Mouse (Mus musculus) forebrain, embryonic 11.5 days (tissue): ENCODE measurements around the gene Slc4a1. TPM values are rescaled to one million over a fixed set of nuclear protein-coding genes. Genes with fewer than 3 reads are reported as not detected.
A peak's percentile ranks its signal among the peaks of the same experiment; 100 is the strongest.

Source experiments
- ATAC-seq: fragments of 200-750 bp; cut with Nextera tagmentation; replicated peaks from 2 replicates; pipeline ENCODE4 v1.8.0; 2017; ENCODE audit warnings: moderate TSS enrichment; ENCODE audit not compliant: low FRiP score
- DNase-seq: peaks from one replicate; pipeline ENCODE4 v3.0.0-alpha.2; 2017; ENCODE audit warnings: low spot score
- H3K27ac ChIP-seq: fragments of 300-500 bp; sonication (generic); 2 replicates; pipeline ENCODE4 v1.5.1; 2014; ENCODE audit warnings: low read depth, low read length
- H3K27me3 ChIP-seq: fragments of 300-500 bp; sonication (generic); 2 replicates; pipeline ENCODE4 v1.6.1; 2014; ENCODE audit warnings: mild to moderate bottlenecking, low read length, mixed read lengths; ENCODE audit not compliant: control insufficient read depth, insufficient read depth
- H3K36me3 ChIP-seq: fragments of 300-500 bp; sonication (generic); 2 replicates; pipeline ENCODE4 v1.6.1; 2014; ENCODE audit warnings: mild to moderate bottlenecking, low read length, moderate library complexity, mixed read lengths; ENCODE audit not compliant: control insufficient read depth, insufficient read depth
- H3K4me1 ChIP-seq: fragments of 300-500 bp; sonication (generic); replicated peaks from 2 replicates; pipeline ENCODE4 v1.6.1; 2014; ENCODE audit warnings: low read length, mixed read lengths; ENCODE audit not compliant: control insufficient read depth, insufficient read depth
- H3K4me2 ChIP-seq: fragments of 300-500 bp; sonication (generic); 2 replicates; pipeline ENCODE4 v1.6.1; 2014; ENCODE audit warnings: low read depth, mild to moderate bottlenecking, low read length, moderate library complexity, mixed read lengths; ENCODE audit not compliant: severe bottlenecking
- H3K4me3 ChIP-seq: fragments of 300-500 bp; sonication (generic); 2 replicates; pipeline ENCODE4 v1.5.1; 2014; ENCODE audit warnings: low read depth, low read length
- H3K9ac ChIP-seq: fragments of 300-500 bp; sonication (generic); 2 replicates; pipeline ENCODE4 v1.6.1; 2014; ENCODE audit warnings: low read length
- H3K9me3 ChIP-seq: fragments of 300-500 bp; sonication (generic); 2 replicates; pipeline ENCODE4 v1.6.1; 2016; ENCODE audit warnings: low read length, mixed read lengths; ENCODE audit not compliant: control insufficient read depth
- whole genome bisulfite sequencing: fragments of 180-500 bp; shearing (Covaris S2); extraction: QIAGEN DNeasy Blood & Tissue Kit; methylation state at CpG from one replicate; pipeline ENCODE4 v1.1.7; 2014; 5-methylcytosine and 5-hydroxymethylcytosine counted together
- polyA plus RNA-seq: library from polyadenylated mRNA; unstranded; fragments of >200 nt; fragmentation: Nextera tagmentation; extraction: Ambion mirVana; gene quantifications from 2 replicates; pipeline ENCODE4 v1.2.1, GENCODE M21; 2014

Slc4a1 gene
- polyA plus RNA-seq, 1 experiment from 2014 or later: 33.8 TPM

DNA sequence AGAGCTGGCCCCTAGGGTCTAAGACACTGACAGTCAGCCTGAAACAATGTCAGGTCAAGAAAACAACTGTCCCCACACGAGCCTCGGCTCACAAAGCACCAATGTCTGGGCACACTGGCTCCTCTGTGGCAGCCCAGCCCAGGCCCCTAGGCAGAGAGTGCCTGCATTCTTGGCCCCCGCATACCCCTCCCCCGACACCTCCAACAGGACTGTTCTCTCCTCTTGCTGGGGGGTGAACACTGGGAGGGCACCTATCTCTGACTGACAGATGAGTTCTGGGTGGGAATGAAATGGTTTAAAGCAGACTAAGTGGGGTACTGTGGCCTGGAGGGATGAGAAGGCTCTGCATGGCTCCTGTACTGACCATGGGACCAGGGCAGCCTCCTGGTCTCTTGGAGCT, 304 bp downstream of the Slc4a1 start:
- Histone ChIP-seq H3K9me3 (no peaks in the 10 kb centered on the region), H3K4me2 (no peak overlapping the region), H3K4me3 (no peak overlapping the region), H3K9ac (no peak overlapping the region), H3K27me3 (no peaks in the 10 kb centered on the region), H3K27ac (no peak overlapping the region), H3K4me1 (no peaks in the 10 kb centered on the region), H3K36me3 (no peaks in the 10 kb centered on the region)
- WGBS: 58% methylated on average over 4 of the region's 4 CpGs
- DNase-seq (no peak), ATAC-seq (no peak)

DNA sequence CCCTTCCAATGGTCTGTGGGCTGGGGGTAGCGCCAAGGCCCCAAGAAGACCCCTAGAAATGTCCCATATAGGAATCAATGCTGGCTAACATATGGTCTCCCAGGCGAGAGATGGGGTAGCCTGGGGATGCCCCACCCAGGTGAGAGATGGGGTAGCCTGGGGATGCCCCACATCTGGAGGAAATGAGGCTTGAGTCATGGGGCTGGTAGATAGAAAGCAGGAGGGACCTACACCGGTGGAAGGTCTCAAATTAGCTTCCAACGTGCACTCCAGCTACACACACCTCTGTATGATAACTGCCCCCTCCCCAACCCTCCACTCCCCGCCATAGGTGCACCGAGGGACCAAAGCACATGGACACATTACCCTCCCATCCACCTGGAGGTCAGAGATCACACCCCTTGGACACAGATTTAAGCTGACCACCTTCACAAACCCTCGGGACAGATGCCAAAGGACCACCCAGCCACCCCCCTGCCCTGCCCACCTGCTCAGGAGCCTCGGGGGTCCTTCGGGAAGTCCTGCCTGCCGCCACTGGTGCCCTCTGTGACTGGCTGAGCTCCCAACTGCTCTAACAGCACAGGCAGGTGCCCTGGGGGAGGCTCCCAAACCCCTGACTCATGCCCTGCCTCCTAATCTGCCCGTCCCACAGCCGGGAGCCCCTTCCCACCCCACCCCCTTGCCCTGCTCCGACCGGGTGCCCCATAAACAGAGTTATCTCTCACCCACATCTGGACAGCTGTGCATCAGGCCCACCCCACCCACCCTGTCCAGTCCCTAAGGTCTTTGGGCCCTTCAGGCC, 1.2 kb downstream of the Slc4a1 start:
- 0 out of 2 replicates have a peak overlapping the region, but pooled peaks have one; percentile 25 for H3K27ac ChIP-seq
- DNase-seq (peak; percentile 61), ATAC-seq (0 out of 2 replicates have a peak, but pooled peaks have one; percentile 27)
- no peak overlapping the region; the same call in 1 of the 2 replicates for H3K9ac ChIP-seq
- no peaks in the 10 kb centered on the region for H3K4me1 ChIP-seq
- 74% methylated on average over 14 of the region's 14 CpGs for WGBS
- H3K4me2 ChIP-seq: no peak overlapping the region
- no peaks in the 10 kb centered on the region for H3K9me3 ChIP-seq
- H3K36me3 ChIP-seq: no peaks in the 10 kb centered on the region
- H3K4me3 ChIP-seq: 0 out of 2 replicates have a peak overlapping the region, but pooled peaks have one; percentile 3
- H3K27me3 ChIP-seq: no peaks in the 10 kb centered on the region

DNA sequence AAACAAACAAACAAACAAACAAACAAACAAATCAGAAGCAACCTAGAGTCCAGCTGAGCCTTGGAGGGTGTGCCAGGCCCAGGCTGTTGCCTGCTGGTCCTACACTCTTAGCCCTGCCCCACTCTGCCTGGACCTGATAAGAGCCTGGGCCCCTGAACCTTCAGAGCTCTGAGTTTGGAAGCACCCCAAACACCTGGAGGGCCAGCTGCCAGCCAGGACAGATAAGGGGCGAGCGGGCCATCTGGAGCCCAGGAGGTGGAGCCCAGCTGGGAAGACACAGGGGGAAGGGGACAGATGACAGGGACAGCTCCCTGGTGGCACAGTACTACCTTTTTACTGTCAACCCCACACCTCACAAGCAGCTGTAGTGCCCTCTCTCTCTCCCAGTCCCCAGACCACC, 2.4 kb downstream of the Slc4a1 start:
- WGBS: 79% methylated on average over 2 of the region's 2 CpGs
- ATAC-seq (no peak), DNase-seq (no peak)
- H3K27me3 ChIP-seq: no peaks in the 10 kb centered on the region
- no peak overlapping the region for H3K4me3 ChIP-seq
- H3K36me3 ChIP-seq: no peaks in the 10 kb centered on the region
- no peak overlapping the region for H3K4me2 ChIP-seq
- H3K27ac ChIP-seq: no peak overlapping the region
- H3K9ac ChIP-seq: no peak overlapping the region
- H3K4me1 ChIP-seq: no peaks in the 10 kb centered on the region
- H3K9me3 ChIP-seq: no peaks in the 10 kb centered on the region

DNA sequence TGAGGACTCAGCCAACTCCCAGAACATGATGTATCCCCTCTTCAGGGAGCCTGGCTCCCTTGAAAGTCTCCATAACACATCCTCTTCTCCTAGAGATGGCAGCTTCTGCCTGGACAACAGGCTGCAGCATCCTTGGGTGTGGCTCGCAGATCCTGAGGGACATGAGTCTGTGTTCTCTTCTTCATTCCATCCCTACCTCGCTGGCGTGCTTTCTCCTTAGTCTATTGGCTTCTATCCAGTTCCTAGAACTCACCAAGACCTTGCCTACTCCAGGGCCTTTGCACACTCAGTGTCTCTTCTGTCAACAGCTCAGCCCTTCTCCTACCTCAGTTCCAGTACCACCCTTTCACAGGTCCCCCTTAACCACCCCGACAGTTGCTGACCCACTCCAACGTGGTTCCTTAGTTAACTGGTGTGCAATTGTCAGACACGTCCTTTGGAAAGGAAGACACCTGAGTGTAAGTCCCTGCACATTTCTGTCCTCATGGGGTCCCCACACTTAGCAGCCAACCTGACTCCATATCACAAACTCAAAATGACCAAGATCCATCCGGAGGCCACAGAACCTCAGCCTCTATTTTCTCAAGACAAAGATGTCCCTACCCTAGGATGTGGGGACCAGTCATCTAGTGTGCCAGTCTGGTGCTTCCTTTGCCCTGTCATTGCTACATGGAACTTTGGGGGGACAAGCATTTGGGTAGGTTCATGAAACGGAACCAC, 4.1 kb downstream of the Slc4a1 start:
- Histone ChIP-seq H3K4me3 (0 out of 2 replicates have a peak overlapping the region, but pooled peaks have one; percentile 7), H3K4me1 (no peaks in the 10 kb centered on the region), H3K4me2 (no peak overlapping the region), H3K27me3 (no peaks in the 10 kb centered on the region), H3K9ac (no peak overlapping the region), H3K27ac (no peak overlapping the region), H3K36me3 (no peaks in the 10 kb centered on the region), H3K9me3 (no peaks in the 10 kb centered on the region)
- WGBS: 85% methylated on average over 8 of the region's 8 CpGs
- ATAC-seq (no peak), DNase-seq (no peak)

DNA sequence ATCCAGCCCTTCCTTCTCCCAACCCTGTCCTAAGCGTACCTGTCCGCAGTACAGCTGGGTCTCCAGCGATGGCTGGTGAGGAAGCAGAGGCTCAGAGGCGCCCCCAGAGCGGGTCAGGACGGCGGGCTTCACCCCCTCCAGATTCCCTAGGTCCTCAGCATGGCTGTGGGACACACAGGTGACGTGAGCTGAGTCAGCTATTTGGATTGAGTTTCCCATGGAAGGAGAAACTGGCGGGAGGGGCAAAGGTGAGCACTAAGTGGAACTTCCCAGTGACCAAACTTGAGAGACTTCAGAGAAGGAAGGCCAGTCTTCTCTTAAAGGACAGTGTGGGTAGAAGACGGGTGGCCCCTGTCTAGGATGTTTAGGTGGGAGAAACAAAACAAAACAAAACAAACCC, 7.6 kb downstream of the Slc4a1 start:
- DNase-seq (no peak), ATAC-seq (no peak)
- Histone ChIP-seq H3K9ac (no peak overlapping the region), H3K27ac (no peak overlapping the region), H3K4me1 (no peaks in the 10 kb centered on the region), H3K9me3 (no peaks in the 10 kb centered on the region), H3K27me3 (no peaks in the 10 kb centered on the region), H3K4me2 (no peak overlapping the region), H3K4me3 (no peak overlapping the region), H3K36me3 (no peaks in the 10 kb centered on the region)
- WGBS: 78% methylated on average over 10 of the region's 10 CpGs

DNA sequence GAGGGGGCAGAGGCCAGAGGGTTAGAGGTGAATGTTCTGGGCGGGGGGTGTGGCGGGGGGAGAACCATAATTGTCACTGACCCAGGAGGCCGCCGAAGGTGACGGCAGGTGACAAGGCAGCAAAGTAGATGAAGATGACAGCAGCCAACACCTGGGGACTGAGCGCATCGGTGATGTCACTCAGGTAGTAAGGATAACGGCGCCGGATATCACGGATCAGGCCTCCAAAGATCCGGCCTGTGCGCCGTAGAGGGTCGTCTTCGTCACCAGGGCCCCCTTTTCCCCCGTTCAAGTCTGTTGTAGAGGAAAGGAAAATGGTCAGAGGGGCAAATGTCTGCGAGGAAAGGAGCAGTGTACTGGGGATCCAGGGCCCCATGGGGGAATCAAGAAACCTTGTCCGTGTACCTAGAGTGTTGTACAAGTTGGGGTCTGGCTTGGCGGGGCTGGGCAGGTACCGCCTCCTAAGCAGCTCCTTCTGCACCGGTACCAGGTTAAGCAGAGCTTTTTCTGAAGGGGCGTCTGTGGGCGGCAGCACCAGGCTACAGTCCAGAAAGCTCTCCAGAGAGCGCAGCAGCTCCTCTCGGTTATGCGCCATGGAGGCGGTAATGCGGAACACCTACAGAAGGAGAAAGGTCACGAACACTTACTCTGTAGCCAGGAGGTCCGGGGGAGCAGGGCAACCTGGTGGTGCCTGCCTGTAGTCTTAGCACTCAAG, 9.2 kb downstream of the Slc4a1 start:
- Histone ChIP-seq H3K9ac (no peak overlapping the region), H3K4me2 (no peak overlapping the region), H3K36me3 (no peaks in the 10 kb centered on the region), H3K4me3 (no peak overlapping the region), H3K4me1 (no peaks in the 10 kb centered on the region), H3K27ac (no peak overlapping the region), H3K27me3 (no peaks in the 10 kb centered on the region), H3K9me3 (no peaks in the 10 kb centered on the region)
- no peak for ATAC-seq
- DNase-seq: peak; percentile 44
- WGBS: 77% methylated on average over 31 of the region's 31 CpGs

DNA sequence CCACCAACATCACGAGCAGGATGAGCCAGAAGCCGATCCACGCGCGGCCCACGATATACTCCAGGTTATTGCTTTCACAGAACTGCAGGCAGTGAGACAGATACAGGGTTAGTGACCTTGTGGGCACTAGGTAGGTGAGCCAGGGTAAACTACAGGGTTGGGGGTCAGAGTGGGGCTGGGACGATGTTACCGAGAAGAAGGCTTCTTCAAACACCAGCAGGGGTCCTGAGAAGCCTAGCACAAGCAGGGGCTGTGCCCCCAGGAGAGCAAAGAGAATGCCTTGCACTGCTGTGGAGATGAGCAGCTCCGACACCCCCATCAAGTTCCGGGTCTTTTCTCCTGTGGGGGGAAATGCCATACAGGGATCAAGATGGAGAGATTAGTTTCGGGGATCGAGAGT, 9.8 kb downstream of the Slc4a1 start:
- Histone ChIP-seq H3K27me3 (no peaks in the 10 kb centered on the region), H3K4me1 (no peaks in the 10 kb centered on the region), H3K9me3 (no peaks in the 10 kb centered on the region), H3K4me2 (no peak overlapping the region), H3K9ac (no peak overlapping the region), H3K36me3 (no peaks in the 10 kb centered on the region), H3K4me3 (no peak overlapping the region), H3K27ac (no peak overlapping the region)
- peak; percentile 26 for DNase-seq
- WGBS: 88% methylated on average over 12 of the region's 12 CpGs
- ATAC-seq: no peak

DNA sequence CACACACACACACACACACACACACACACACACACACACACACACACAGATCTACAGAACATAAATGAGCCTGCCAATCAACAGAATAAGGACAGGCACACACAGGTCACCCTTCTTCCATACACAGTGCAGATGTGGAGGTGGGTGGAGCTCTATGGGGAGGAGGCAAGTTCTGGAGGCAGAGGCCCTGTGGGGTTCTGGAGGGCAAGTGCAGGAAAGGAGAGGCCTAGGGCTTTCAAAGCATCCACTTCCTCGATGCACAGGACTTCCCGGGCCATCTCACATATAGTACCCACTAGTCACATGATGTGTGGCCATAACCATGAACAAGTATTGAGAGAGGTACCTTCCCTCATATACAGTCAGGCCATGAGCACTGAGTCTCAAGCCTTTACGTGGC, 10.5 kb downstream of the Slc4a1 start:
- no peaks in the 10 kb centered on the region for H3K36me3 ChIP-seq
- WGBS: 85% methylated on average over 3 of the region's 3 CpGs
- no peak overlapping the region for H3K4me2 ChIP-seq
- H3K4me3 ChIP-seq: no peak overlapping the region
- ATAC-seq: no peak
- H3K9ac ChIP-seq: no peak overlapping the region
- peak; percentile 36 for DNase-seq
- H3K9me3 ChIP-seq: no peaks in the 10 kb centered on the region
- H3K27me3 ChIP-seq: no peaks in the 10 kb centered on the region
- H3K4me1 ChIP-seq: no peaks in the 10 kb centered on the region
- no peak overlapping the region for H3K27ac ChIP-seq
